Mouse (Mus musculus): ENCODE data around the gene 2900026A02Rik. TPM values are rescaled to one million over a fixed set of nuclear protein-coding genes. Genes with fewer than 3 reads are reported as not detected.
A peak's percentile ranks its signal among the peaks of the same experiment; 100 is the strongest.

The 2900026A02Rik gene
- polyA plus RNA-seq, 1 experiment from 2014 or later: 10.2 TPM

- Histone ChIP-seq H3K4me3 (no peak overlapping the region), H3K36me3 (no peaks in the 10 kb centered on the region), H3K27me3 (ENCODE audit: insufficient read depth, poor library complexity, severe bottlenecking) (no peaks in the 10 kb centered on the region), H3K4me1 (peaks cover 69% of the 10 kb centered on the region), H3K9me3 (no peaks in the 10 kb centered on the region), H3K27ac (peak overlapping the region; percentile 76)
- WGBS: 52% methylated on average over 3 of the region's 3 CpGs
- no peak for DNase-seq (ENCODE audit: low spot score)
Observed at GRCm38 (mm10) chr5:113107709-113108108, 113.3 kb downstream of the 2900026A02Rik start.

GRCm38 (mm10) chr5:113106594-113106993 lies 114.4 kb downstream of the 2900026A02Rik start:
- Histone ChIP-seq H3K4me1 (peaks cover 71% of the 10 kb centered on the region), H3K9me3 (no peaks in the 10 kb centered on the region), H3K27ac (peak overlapping the region; percentile 76), H3K4me3 (no peak overlapping the region), H3K36me3 (no peaks in the 10 kb centered on the region), H3K27me3 (ENCODE audit: insufficient read depth, poor library complexity, severe bottlenecking) (no peaks in the 10 kb centered on the region)
- no peak for DNase-seq (ENCODE audit: low spot score)
- 72% methylated on average over 7 of the region's 7 CpGs for WGBS

GRCm38 (mm10) chr5:113105481-113105880 lies 115.6 kb downstream of the 2900026A02Rik start:
- no peak for DNase-seq (ENCODE audit: low spot score)
- H3K9me3 ChIP-seq: no peaks in the 10 kb centered on the region
- H3K4me1 ChIP-seq: peaks cover 69% of the 10 kb centered on the region
- peaks cover 6% of the 10 kb centered on the region; the same call in 1 of the 2 replicates for H3K36me3 ChIP-seq
- 86% methylated on average over 4 of the region's 4 CpGs for WGBS
- H3K27ac ChIP-seq: no peak overlapping the region
- H3K27me3 ChIP-seq (ENCODE audit: insufficient read depth, poor library complexity, severe bottlenecking): no peaks in the 10 kb centered on the region
- no peak overlapping the region for H3K4me3 ChIP-seq

GRCm38 (mm10) chr5:113105035-113105434 lies 116.0 kb downstream of the 2900026A02Rik start:
- Histone ChIP-seq H3K36me3 (peaks cover 6% of the 10 kb centered on the region; the same call in 1 of the 2 replicates), H3K27me3 (ENCODE audit: insufficient read depth, poor library complexity, severe bottlenecking) (no peaks in the 10 kb centered on the region), H3K9me3 (no peaks in the 10 kb centered on the region), H3K27ac (no peak overlapping the region), H3K4me3 (no peak overlapping the region), H3K4me1 (peaks cover 66% of the 10 kb centered on the region)
- no peak for DNase-seq (ENCODE audit: low spot score)
- 83% methylated on average over 9 of the region's 9 CpGs for WGBS

GRCm38 (mm10) chr5:113102455-113102854 lies 118.6 kb downstream of the 2900026A02Rik start:
- Histone ChIP-seq H3K36me3 (peaks cover 14% of the 10 kb centered on the region; the same call in 1 of the 2 replicates), H3K9me3 (no peaks in the 10 kb centered on the region), H3K27me3 (ENCODE audit: insufficient read depth, poor library complexity, severe bottlenecking) (no peaks in the 10 kb centered on the region), H3K27ac (peak overlapping the region; percentile 60), H3K4me1 (peaks cover 49% of the 10 kb centered on the region), H3K4me3 (no peak overlapping the region)
- WGBS: 58% methylated on average over 7 of the region's 7 CpGs
- no peak for DNase-seq (ENCODE audit: low spot score)

- peak overlapping the region; percentile 60 for H3K27ac ChIP-seq
- H3K4me3 ChIP-seq: no peak overlapping the region
- no peaks in the 10 kb centered on the region for H3K27me3 ChIP-seq (ENCODE audit: insufficient read depth, poor library complexity, severe bottlenecking)
- H3K4me1 ChIP-seq: peaks cover 39% of the 10 kb centered on the region
- no peaks in the 10 kb centered on the region for H3K9me3 ChIP-seq
- WGBS: 86% methylated on average over 10 of the region's 10 CpGs
- peaks cover 24% of the 10 kb centered on the region for H3K36me3 ChIP-seq
- no peak for DNase-seq (ENCODE audit: low spot score)
Observed at GRCm38 (mm10) chr5:113101457-113101856, 119.6 kb downstream of the 2900026A02Rik start.

GRCm38 (mm10) chr5:113100422-113100821 lies 120.6 kb downstream of the 2900026A02Rik start:
- Histone ChIP-seq H3K9me3 (no peaks in the 10 kb centered on the region), H3K4me1 (peaks cover 35% of the 10 kb centered on the region), H3K4me3 (no peak overlapping the region), H3K27me3 (ENCODE audit: insufficient read depth, poor library complexity, severe bottlenecking) (no peaks in the 10 kb centered on the region), H3K27ac (no peak overlapping the region), H3K36me3 (peaks cover 35% of the 10 kb centered on the region)
- DNase-seq (ENCODE audit: low spot score): no peak
- WGBS: 84% methylated on average over 11 of the region's 11 CpGs

GRCm38 (mm10) chr5:113099546-113099945 lies 121.5 kb downstream of the 2900026A02Rik start:
- peak; percentile 91 for DNase-seq (ENCODE audit: low spot score)
- H3K9me3 ChIP-seq: no peaks in the 10 kb centered on the region
- H3K27me3 ChIP-seq (ENCODE audit: insufficient read depth, poor library complexity, severe bottlenecking): no peaks in the 10 kb centered on the region
- WGBS: 37% methylated on average over 1 of the region's 1 CpGs
- no peak overlapping the region for H3K4me3 ChIP-seq
- H3K4me1 ChIP-seq: peaks cover 34% of the 10 kb centered on the region
- H3K27ac ChIP-seq: no peak overlapping the region
- H3K36me3 ChIP-seq: peaks cover 42% of the 10 kb centered on the region

GRCm38 (mm10) chr5:113097551-113097950 lies 123.5 kb downstream of the 2900026A02Rik start:
- Histone ChIP-seq H3K9me3 (no peaks in the 10 kb centered on the region), H3K27me3 (ENCODE audit: insufficient read depth, poor library complexity, severe bottlenecking) (no peaks in the 10 kb centered on the region), H3K36me3 (peaks cover 61% of the 10 kb centered on the region), H3K27ac (no peak overlapping the region), H3K4me1 (peaks cover 20% of the 10 kb centered on the region), H3K4me3 (no peak overlapping the region)
- 90% methylated on average over 17 of the region's 17 CpGs for whole genome bisulfite sequencing
- no peak for DNase-seq (ENCODE audit: low spot score)

- no peaks in the 10 kb centered on the region for H3K27me3 ChIP-seq (ENCODE audit: insufficient read depth, poor library complexity, severe bottlenecking)
- DNase-seq (ENCODE audit: low spot score): no peak
- H3K9me3 ChIP-seq: no peaks in the 10 kb centered on the region
- H3K4me3 ChIP-seq: no peak overlapping the region
- H3K27ac ChIP-seq: no peak overlapping the region
- 0 out of 2 replicates have a peak, but pooled peaks cover under 1% of the 10 kb centered on the region for H3K4me1 ChIP-seq
- H3K36me3 ChIP-seq: peaks cover 76% of the 10 kb centered on the region
- WGBS: 90% methylated on average over 18 of the region's 18 CpGs
Observed at GRCm38 (mm10) chr5:113095456-113095855, 125.6 kb downstream of the 2900026A02Rik start.

GRCm38 (mm10) chr5:113092406-113092805 lies 128.6 kb downstream of the 2900026A02Rik start:
- no peaks in the 10 kb centered on the region for H3K4me1 ChIP-seq
- WGBS: 74% methylated on average over 7 of the region's 7 CpGs
- no peaks in the 10 kb centered on the region for H3K9me3 ChIP-seq
- H3K27me3 ChIP-seq (ENCODE audit: insufficient read depth, poor library complexity, severe bottlenecking): no peaks in the 10 kb centered on the region
- no peak for DNase-seq (ENCODE audit: low spot score)
- no peak overlapping the region for H3K4me3 ChIP-seq
- H3K27ac ChIP-seq: no peak overlapping the region
- H3K36me3 ChIP-seq: peaks cover 94% of the 10 kb centered on the region

- H3K4me3 ChIP-seq: no peak overlapping the region
- WGBS: 63% methylated on average over 5 of the region's 5 CpGs
- no peaks in the 10 kb centered on the region for H3K27me3 ChIP-seq (ENCODE audit: insufficient read depth, poor library complexity, severe bottlenecking)
- H3K27ac ChIP-seq: no peak overlapping the region
- H3K9me3 ChIP-seq: no peaks in the 10 kb centered on the region
- peaks cover 82% of the 10 kb centered on the region for H3K36me3 ChIP-seq
- no peak for DNase-seq (ENCODE audit: low spot score)
- peaks cover 5% of the 10 kb centered on the region; the same call in 1 of the 2 replicates for H3K4me1 ChIP-seq
Observed at GRCm38 (mm10) chr5:113091162-113091561, 129.9 kb downstream of the 2900026A02Rik start.

GRCm38 (mm10) chr5:113090750-113091149 lies 130.3 kb downstream of the 2900026A02Rik start:
- Histone ChIP-seq H3K27ac (no peak overlapping the region), H3K36me3 (peaks cover 78% of the 10 kb centered on the region)

More at GRCm38 (mm10) chr5:113090750-113091149, 130.3 kb downstream of the 2900026A02Rik start:
- Histone ChIP-seq H3K27me3 (ENCODE audit: insufficient read depth, poor library complexity, severe bottlenecking) (no peaks in the 10 kb centered on the region), H3K9me3 (no peaks in the 10 kb centered on the region), H3K4me1 (peaks cover 5% of the 10 kb centered on the region; the same call in 1 of the 2 replicates), H3K4me3 (no peak overlapping the region)
- DNase-seq (ENCODE audit: low spot score): no peak
- 87% methylated on average over 11 of the region's 11 CpGs for WGBS

Data from heart, embryonic 10.5 days (tissue).